Mouse (Mus musculus): ENCODE data around the gene Sesn3.

Sesn3 gene

GRCm38 (mm10) chr9:14354852-14355251 lies 80.0 kb downstream of the Sesn3 start:
- DNase-seq (ENCODE audit: low spot score in 2 of 2), result no peak

- DNase-seq (ENCODE audit: low spot score in 2 of 2), result no peak
Measured at GRCm38 (mm10) chr9:14357033-14357432, 82.2 kb downstream of the Sesn3 start.

GRCm38 (mm10) chr9:14362068-14362768 lies 87.4 kb downstream of the Sesn3 start:
- DNase-seq (ENCODE audit: low spot score in 2 of 2), result no peak

- no peak for DNase-seq (ENCODE audit: low spot score in 2 of 2)
Measured at GRCm38 (mm10) chr9:14363540-14363939, 88.7 kb downstream of the Sesn3 start.

GRCm38 (mm10) chr9:14364719-14365118 lies 89.9 kb downstream of the Sesn3 start:
- no peak for DNase-seq (ENCODE audit: low spot score in 2 of 2)

- no peak for DNase-seq (ENCODE audit: low spot score in 2 of 2)
Measured at GRCm38 (mm10) chr9:14365481-14366125, 90.7 kb downstream of the Sesn3 start.

- no peak for DNase-seq (ENCODE audit: low spot score in 2 of 2)
Measured at GRCm38 (mm10) chr9:14367850-14368249, 93.0 kb downstream of the Sesn3 start.

GRCm38 (mm10) chr9:14369271-14369670 lies 94.4 kb downstream of the Sesn3 start:
- DNase-seq (ENCODE audit: low spot score in 2 of 2), result no peak

- DNase-seq (ENCODE audit: low spot score in 2 of 2), result no peak
Measured at GRCm38 (mm10) chr9:14372440-14372839, 97.6 kb downstream of the Sesn3 start.

GRCm38 (mm10) chr9:14376149-14376548 lies 101.3 kb downstream of the Sesn3 start:
- peak; percentile 38 to 51 for DNase-seq (ENCODE audit: low spot score in 2 of 2)

- no peak for DNase-seq (ENCODE audit: low spot score in 2 of 2)
Measured at GRCm38 (mm10) chr9:14378151-14378550, 103.3 kb downstream of the Sesn3 start.

GRCm38 (mm10) chr9:14379769-14380385 lies 105.0 kb downstream of the Sesn3 start:
- no peak for DNase-seq (ENCODE audit: low spot score in 2 of 2)

- peak; percentile 72 to 82 for DNase-seq (ENCODE audit: low spot score in 2 of 2)
Measured at GRCm38 (mm10) chr9:14380386-14381285, 105.8 kb downstream of the Sesn3 start.

GRCm38 (mm10) chr9:14381353-14382055 lies 106.6 kb downstream of the Sesn3 start, which contains the start of gene Endod1:
TSS of gene Endod1 (minus strand) at chr9:14381507.
- DNase-seq (ENCODE audit: low spot score in 2 of 2), result peak; percentile 26 to 47

- no peak for DNase-seq (ENCODE audit: low spot score in 2 of 2)
Measured at GRCm38 (mm10) chr9:14382256-14382791, 107.5 kb downstream of the Sesn3 start.

Measured in right cerebral cortex, adult 2 months (tissue).